Mouse (Mus musculus) kidney, postnatal 36 days (tissue): ENCODE results near the gene Cer1.

Experiments
- DNase-seq, 2 experiments: peaks; one replicate each; pipeline ENCODE4 v3.0.0; 2021 to 2022; ENCODE audit warnings: mixed read lengths in 2 of 2

Gene Cer1

GRCm38 (mm10) chr4:82872548-82872947 lies 12.4 kb downstream of the Cer1 start:
- DNase-seq: no peak

GRCm38 (mm10) chr4:82872121-82872520 lies 12.8 kb downstream of the Cer1 start:
- no peak for DNase-seq

- DNase-seq: no peak
Observed at GRCm38 (mm10) chr4:82870931-82871330, 14.0 kb downstream of the Cer1 start.

GRCm38 (mm10) chr4:82867731-82868445 lies 17.1 kb downstream of the Cer1 start:
- DNase-seq: no peak

GRCm38 (mm10) chr4:82867111-82867510 lies 17.8 kb downstream of the Cer1 start:
- DNase-seq: no peak

- no peak for DNase-seq
Observed at GRCm38 (mm10) chr4:82864974-82865699, 19.8 kb downstream of the Cer1 start.

- peak; percentile 10 to 18 for DNase-seq
Observed at GRCm38 (mm10) chr4:82863316-82863715, 21.6 kb downstream of the Cer1 start.

GRCm38 (mm10) chr4:82861451-82861850 lies 23.5 kb downstream of the Cer1 start:
- no peak for DNase-seq

GRCm38 (mm10) chr4:82860566-82860965 lies 24.4 kb downstream of the Cer1 start:
- DNase-seq: no peak

GRCm38 (mm10) chr4:82859131-82860125 lies 25.5 kb downstream of the Cer1 start, which contains the start of gene Zdhhc21:
Zdhhc21 (minus strand) TSS chr4:82859958.
- peak; percentile 79 to 90 for DNase-seq

- no peak for DNase-seq
Observed at GRCm38 (mm10) chr4:82858431-82859010, 26.4 kb downstream of the Cer1 start.

- no peak for DNase-seq
Observed at GRCm38 (mm10) chr4:82856986-82857385, 28.0 kb downstream of the Cer1 start.

- no peak for DNase-seq
Observed at GRCm38 (mm10) chr4:82853809-82854208, 31.1 kb downstream of the Cer1 start.

- no peak for DNase-seq
Observed at GRCm38 (mm10) chr4:82848552-82849234, 36.3 kb downstream of the Cer1 start.

- DNase-seq: no peak
Observed at GRCm38 (mm10) chr4:82837526-82838240, 47.3 kb downstream of the Cer1 start.
